Mouse (Mus musculus): ENCODE data around the gene Pygo1.

The Pygo1 gene

GRCm38 (mm10) chr9:72925021-72925934 is at the start of gene Pygo1:
Gene Pygo1 (plus strand): TSS chr9:72925645.
- peak; percentile 77 for DNase-seq (ENCODE audit: low spot score)

- no peak for DNase-seq (ENCODE audit: low spot score)
Measured at GRCm38 (mm10) chr9:72875878-72876277, 49.6 kb upstream of the Pygo1 start.

- DNase-seq (ENCODE audit: low spot score) = no peak
Measured at GRCm38 (mm10) chr9:72877905-72878304, 47.5 kb upstream of the Pygo1 start.

GRCm38 (mm10) chr9:72878656-72879055 is 46.8 kb upstream of the Pygo1 start:
- no peak for DNase-seq (ENCODE audit: low spot score)

GRCm38 (mm10) chr9:72879601-72880000 is 45.8 kb upstream of the Pygo1 start:
- no peak for DNase-seq (ENCODE audit: low spot score)

- no peak for DNase-seq (ENCODE audit: low spot score)
Measured at GRCm38 (mm10) chr9:72880225-72880960, 45.1 kb upstream of the Pygo1 start.

- DNase-seq (ENCODE audit: low spot score) = no peak
Measured at GRCm38 (mm10) chr9:72881026-72881768, 44.2 kb upstream of the Pygo1 start.

- no peak for DNase-seq (ENCODE audit: low spot score)
Measured at GRCm38 (mm10) chr9:72883940-72884339, 41.5 kb upstream of the Pygo1 start.

GRCm38 (mm10) chr9:72889777-72890176 is 35.7 kb upstream of the Pygo1 start:
- DNase-seq (ENCODE audit: low spot score) = no peak

- DNase-seq (ENCODE audit: low spot score) = no peak
Measured at GRCm38 (mm10) chr9:72890499-72891085, 34.9 kb upstream of the Pygo1 start.

GRCm38 (mm10) chr9:72892761-72893160 is 32.7 kb upstream of the Pygo1 start:
- no peak for DNase-seq (ENCODE audit: low spot score)

- DNase-seq (ENCODE audit: low spot score) = no peak
Measured at GRCm38 (mm10) chr9:72894796-72895352, 30.6 kb upstream of the Pygo1 start.

- DNase-seq (ENCODE audit: low spot score) = no peak
Measured at GRCm38 (mm10) chr9:72902057-72902456, 23.4 kb upstream of the Pygo1 start.

- no peak for DNase-seq (ENCODE audit: low spot score)
Measured at GRCm38 (mm10) chr9:72902611-72903010, 22.8 kb upstream of the Pygo1 start.

GRCm38 (mm10) chr9:72906693-72907103 is 18.7 kb upstream of the Pygo1 start:
- no peak for DNase-seq (ENCODE audit: low spot score)

- DNase-seq (ENCODE audit: low spot score) = no peak
Measured at GRCm38 (mm10) chr9:72911381-72911780, 14.1 kb upstream of the Pygo1 start.

- DNase-seq (ENCODE audit: low spot score) = peak; percentile 16
Measured at GRCm38 (mm10) chr9:72913551-72913950, 11.9 kb upstream of the Pygo1 start.

GRCm38 (mm10) chr9:72915728-72916127 is 9.7 kb upstream of the Pygo1 start:
- peak; percentile 26 for DNase-seq (ENCODE audit: low spot score)

- DNase-seq (ENCODE audit: low spot score) = no peak
Measured at GRCm38 (mm10) chr9:72923068-72923467, 2.4 kb upstream of the Pygo1 start.

GRCm38 (mm10) chr9:72925935-72926258 is 452 bp downstream of the Pygo1 start:
- no peak for DNase-seq (ENCODE audit: low spot score)

GRCm38 (mm10) chr9:72931166-72931790 is 5.8 kb downstream of the Pygo1 start:
- no peak for DNase-seq (ENCODE audit: low spot score)

Data from testis, postnatal 10 days (tissue).